Mouse (Mus musculus) fat pad, adult 2 months (tissue): ENCODE data around the gene Ldlr.
"Not testable (repeated sequence)": the region's sequence is repeated elsewhere in the genome, so short reads cannot be mapped to it uniquely, and the experiment has no call there.

Experiments used
- DNase-seq: peaks from one replicate; pipeline ENCODE4 v3.0.0-alpha.2; 2011; ENCODE audit warnings: low read depth, low spot score; ENCODE audit errors: extremely low read depth

Ldlr gene

GRCm38 (mm10) chr9:21787654-21788053 lies 64.4 kb downstream of the Ldlr start:
- no peak for DNase-seq

GRCm38 (mm10) chr9:21788234-21788633 lies 65.0 kb downstream of the Ldlr start:
- no peak for DNase-seq

- DNase-seq, result no peak
Observed at GRCm38 (mm10) chr9:21791861-21792260, 68.6 kb downstream of the Ldlr start.

DNA sequence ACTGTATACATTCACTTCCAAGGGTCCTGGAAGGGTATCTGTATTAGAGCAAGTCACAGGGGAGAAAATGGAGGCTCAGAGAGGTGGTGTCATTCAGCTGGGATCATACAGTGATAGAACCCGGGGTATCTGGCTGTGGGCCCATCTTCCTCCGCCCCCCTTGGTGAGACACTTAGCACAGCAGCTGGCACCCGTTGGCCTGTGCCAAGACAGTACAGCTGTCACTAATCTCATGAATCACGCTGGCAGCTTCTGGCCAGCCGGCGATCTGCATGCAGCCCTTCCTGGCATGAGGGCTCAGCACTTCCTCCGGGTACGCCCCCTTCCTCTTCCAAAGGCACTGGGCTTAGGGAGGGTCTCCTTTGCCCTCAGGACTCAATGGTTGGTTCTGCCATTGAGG lies 69.4 kb downstream of the Ldlr start:
- no peak for DNase-seq

DNA sequence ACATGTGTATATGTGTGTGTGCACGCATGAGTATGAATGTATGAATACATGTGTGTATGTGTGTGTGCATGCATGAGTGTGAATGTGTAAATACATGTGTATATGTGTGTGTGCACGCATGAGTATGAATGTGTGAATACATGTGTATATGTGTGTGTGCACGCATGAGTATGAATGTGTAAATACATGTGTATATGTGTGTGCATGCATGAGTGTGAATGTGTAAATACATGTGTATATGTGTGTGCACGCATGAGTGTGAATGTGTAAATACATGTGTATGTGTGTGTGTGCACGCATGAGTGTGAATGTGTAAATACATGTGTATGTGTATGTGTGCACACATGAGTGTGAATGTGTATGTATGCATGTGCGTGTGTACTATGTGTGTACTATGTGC lies 70.2 kb downstream of the Ldlr start:
- not testable (repeated sequence) for DNase-seq

DNA sequence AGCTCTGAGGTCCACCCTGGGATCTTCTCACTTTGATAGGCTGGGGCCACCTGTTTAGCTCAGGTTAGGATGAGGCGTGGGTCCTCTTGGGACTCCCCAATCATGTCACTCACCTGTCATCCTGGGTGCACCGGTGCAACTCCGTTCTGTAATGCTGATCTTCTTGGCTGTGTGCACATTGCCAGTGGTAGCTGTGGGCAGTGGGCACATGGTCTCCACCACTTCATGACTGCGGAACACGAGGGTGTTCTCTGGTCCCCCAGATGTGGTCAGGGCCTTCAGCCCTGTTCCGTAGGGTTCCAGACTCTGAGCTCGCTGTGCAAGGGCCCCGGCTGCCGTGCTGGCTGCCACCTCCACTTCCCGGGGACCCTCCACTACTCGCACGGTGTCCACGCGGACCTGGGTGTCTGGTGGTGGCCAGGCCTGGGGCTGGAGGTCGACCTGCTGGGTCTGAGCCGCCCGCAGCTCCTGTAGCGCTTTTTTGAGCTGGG lies 71.1 kb downstream of the Ldlr start:
- DNase-seq, result no peak

GRCm38 (mm10) chr9:21794925-21795324 lies 71.6 kb downstream of the Ldlr start:
- DNase-seq, result no peak

GRCm38 (mm10) chr9:21795579-21795978 lies 72.3 kb downstream of the Ldlr start:
- DNase-seq, result peak; percentile 56

- DNase-seq, result no peak
Observed at GRCm38 (mm10) chr9:21796259-21796658, 73.0 kb downstream of the Ldlr start.

- DNase-seq, result no peak
Observed at GRCm38 (mm10) chr9:21796919-21797318, 73.6 kb downstream of the Ldlr start.

- DNase-seq, result no peak
Observed at GRCm38 (mm10) chr9:21797921-21798344, 74.7 kb downstream of the Ldlr start.

DNA sequence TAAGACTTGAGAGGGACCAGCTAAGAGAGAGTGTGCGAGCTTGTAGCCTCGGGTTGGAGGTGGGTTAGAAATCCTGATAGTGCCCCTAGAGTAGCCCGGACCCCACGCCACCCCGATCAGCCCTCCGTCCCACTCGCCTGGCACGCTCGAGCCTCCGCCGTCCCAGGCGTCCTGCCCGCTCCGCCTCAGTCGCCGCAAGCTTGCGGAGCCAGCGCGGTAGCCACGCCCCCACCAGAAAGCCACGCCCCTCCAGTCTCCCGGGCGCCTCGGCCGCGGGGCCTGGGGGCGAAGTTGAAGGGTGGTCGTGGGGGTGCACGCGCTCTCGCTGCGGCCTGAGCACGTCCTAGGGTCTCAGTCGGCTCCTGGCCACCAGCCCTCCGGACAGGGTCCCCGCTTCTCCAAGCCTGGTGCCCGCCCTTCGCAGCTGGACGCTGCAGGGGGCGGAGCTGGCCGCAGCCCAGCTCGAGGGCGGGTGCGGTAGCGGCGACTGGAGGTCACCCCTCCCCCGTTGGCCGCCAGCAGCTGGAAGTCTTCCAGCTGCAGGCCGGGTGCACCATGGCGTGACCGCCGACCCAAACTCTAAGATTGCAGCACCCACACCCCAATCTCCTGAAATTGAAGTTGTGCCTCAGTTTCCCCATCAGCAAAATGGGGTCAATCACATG lies 75.2 kb downstream of the Ldlr start, which contains the start of gene Kank2:
Gene Kank2 (minus strand): TSS at position 400 of the 665 bp plus-strand sequence.
- no peak for DNase-seq

- DNase-seq, result no peak
Observed at GRCm38 (mm10) chr9:21799010-21799350, 75.7 kb downstream of the Ldlr start.
